Mouse (Mus musculus) cerebellum, postnatal 4 days (tissue): Measurements from ENCODE around the gene Dync1i2.

Experiments used
- DNase-seq, 2 experiments: peaks; one replicate each; pipeline ENCODE4 v3.0.0; 2022; ENCODE audit warnings: low spot score in 2 of 2, mixed read lengths in 1 of 2

The Dync1i2 gene

GRCm38 (mm10) chr2:71270085-71270484, 58.6 kb downstream of the Dync1i2 start:
- DNase-seq = no peak

DNA sequence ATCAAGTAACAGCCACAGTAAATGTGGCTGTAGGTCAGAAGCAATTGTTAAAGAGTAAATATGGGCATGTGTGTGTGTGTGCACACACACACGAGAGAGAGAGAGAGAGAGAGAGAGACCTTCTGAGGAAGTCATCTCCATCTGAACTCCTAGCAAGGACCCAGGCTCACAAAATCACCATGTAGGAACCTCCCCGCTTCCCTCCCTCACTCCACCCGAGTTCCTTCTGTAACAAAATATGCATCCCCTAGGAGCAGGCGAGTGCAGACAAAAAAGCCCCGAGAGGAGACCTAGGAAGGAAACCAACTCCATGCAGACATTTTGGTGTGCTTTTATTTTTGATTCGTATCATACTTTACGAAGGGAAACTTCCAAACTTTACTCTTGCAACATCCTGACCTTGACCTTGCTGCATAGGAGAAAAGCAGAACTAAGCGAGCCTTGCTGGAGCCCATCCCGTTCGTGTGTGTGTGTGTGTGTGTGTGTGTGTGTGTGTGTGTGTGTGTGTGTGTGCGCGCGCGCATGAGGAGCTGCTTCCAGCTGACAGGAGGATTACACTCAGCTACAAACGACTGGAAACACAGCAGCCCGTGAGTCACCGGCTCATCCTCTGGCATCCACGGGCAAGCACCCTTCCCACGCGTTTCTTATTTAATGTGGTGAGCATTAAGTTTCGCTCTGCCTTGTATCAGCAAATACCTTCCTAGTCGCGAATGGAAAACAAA, 62.6 kb downstream of the Dync1i2 start:
- DNase-seq = no peak

DNA sequence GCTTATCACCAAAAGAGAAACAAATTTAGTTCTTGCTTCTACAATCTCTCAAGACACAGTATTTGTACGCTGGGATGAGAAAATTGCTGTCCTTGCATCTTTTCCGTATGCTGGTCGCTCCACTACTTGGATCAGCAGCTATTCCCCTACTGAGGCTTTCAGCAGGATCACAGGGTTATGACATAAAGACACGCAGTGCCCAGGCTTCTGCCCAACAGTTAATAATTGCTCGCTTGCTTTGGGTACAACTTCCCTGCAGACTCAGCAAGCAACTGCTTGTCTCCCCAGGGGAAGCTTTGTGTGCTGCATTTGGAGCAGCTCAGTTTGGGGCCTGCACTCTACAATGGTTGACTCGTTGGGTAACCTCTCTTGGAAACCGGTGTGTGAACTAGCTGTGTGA, 64.2 kb downstream of the Dync1i2 start:
- no peak for DNase-seq

DNA sequence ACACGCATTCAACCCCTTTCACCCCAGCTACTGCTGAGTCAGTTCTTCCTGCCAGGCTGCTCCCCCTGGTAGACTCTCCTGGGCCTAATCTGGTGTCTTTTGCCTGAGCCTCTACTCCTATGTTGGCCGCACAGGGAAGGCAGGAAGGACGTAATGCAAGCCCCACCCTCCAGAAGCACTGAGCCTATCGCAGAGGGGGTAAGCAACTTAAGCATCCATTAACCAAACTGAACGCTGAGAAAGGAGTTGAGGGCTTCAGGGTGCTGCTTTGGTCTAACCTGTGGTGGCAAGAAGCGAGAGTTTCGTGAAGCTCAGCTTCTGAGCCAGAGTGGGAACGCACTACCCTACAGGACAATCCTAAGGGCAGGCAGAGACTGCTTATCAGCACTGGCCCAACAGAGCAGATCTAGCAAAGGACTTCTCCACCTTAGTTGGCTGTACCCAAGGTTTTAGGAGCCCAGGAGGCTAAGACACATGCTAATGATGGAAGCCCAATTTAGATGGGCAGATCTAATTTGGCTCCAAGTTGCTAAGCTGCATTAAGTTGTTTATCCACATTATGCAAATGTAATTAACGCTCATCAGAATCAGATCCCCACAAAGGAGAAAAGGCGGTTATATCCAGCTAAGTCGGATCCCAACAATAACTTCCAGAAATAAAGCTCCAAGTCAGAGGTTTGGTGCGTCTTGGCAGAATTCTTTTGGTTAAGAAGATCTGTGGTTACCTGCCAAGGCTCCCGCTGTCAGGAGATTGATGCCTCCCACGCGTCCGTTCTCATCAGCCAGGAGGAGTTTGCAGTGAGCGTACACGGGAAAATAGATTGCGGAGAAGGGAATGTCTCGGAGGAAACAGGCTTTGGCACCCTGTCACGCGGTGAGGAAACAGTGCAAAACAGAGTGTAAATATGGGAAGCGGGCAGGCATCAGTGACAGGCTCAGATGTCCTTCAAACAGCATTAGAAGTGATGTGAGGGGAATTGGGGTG, 67.6 kb downstream of the Dync1i2 start:
- peak in 1 of 2 experiments; percentile 19 for DNase-seq

DNA sequence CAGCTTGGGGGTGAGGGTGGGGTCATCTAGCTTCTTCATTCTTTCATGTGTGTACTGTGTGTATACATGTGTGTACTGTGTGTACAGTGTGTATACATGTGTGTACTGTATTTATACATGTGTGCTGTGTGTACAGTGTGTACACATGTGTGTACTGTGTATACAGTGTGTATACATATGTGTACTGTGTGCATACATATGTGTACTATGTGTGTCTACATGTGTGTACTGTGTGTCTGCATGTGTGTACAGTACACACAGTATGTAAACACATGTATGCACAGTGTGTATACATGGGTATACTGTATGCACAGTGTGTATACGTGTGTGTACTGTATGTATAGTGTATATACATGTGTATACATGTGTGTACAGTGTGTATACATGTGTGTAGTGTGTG, 70.5 kb downstream of the Dync1i2 start:
- no peak for DNase-seq

GRCm38 (mm10) chr2:71290107-71290775, 78.7 kb downstream of the Dync1i2 start:
- no peak for DNase-seq

DNA sequence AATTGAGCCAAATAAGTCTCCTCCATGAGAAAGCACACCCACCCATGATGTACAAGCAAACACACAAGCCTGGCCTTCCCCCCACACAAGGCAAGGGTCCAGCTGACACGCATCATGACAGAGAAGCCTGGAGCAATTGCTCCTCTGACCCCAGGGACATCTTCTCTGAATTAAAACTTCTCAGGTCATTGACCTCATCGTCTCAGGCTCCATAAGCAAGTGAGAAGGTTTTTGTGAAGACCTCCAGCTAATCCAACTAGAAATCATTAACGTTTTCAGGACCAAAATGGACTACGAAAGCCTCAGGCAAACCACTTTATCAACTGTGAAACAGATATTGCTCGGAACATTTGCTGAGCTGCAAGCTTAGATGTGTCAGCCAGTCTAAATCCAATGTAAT, 80.1 kb downstream of the Dync1i2 start:
- no peak for DNase-seq

DNA sequence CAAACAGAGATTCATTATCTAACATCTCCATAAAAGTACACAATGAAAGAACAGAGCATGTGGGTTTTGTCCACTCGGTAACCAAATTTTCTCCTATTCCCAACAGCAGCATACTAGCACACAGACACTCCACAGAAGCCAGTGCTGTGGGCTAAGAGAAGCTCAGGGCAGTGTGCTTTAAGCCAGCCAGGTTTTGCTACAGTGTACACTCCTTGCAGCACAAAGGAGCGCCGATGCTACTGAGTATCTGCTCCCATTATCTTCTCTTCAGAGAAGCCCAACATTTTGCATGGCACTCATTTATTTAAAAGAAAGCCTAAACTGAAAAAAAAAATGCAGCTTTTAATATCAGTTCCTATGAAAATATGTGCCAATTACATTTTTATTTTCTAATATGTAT, 82.5 kb downstream of the Dync1i2 start:
- no peak for DNase-seq

DNA sequence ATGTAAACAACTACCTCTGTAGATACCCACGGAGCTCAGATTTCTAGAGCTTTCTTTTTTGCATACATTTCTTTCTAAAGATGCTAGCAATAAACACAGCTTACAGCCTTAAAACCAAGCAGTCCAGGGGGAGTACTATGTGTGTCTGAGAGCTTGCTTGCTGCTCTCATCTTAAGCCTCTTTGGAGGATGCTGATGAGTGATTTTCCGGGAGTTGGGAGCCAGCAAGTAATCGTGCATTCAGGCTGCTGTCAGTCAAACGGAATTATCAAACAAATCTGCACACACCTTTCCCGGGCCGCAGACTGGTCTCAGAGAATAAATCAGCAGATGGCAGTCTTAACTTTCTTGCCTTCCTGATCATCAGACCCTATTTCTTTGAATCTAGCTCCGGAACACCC, 83.0 kb downstream of the Dync1i2 start:
- DNase-seq = no peak

GRCm38 (mm10) chr2:71295844-71296243, 84.3 kb downstream of the Dync1i2 start:
- no peak for DNase-seq

DNA sequence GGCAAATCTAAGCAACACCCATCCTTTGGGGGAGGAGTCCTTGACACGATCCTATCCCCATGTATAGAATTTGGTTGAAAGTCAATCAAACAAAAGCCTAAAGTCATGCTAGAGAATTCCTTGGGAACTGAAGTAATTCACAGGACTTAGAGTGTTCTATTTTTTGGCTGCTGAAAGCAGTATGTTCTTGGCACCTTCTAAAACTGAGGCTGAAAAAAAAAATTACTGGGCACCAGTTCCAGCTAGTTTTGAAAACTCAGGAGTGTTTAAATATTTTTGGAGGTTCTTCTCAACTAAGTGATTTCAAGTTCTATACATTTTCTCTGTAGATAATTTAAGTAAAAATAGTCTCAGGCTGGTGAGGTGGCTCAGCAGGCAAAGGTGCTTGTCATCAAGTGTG, 86.0 kb downstream of the Dync1i2 start:
- no peak for DNase-seq

GRCm38 (mm10) chr2:71298729-71299128, 87.2 kb downstream of the Dync1i2 start:
- no peak for DNase-seq

- DNase-seq = no peak
Observed at GRCm38 (mm10) chr2:71302156-71302663, 90.7 kb downstream of the Dync1i2 start.

GRCm38 (mm10) chr2:71303221-71303620, 91.7 kb downstream of the Dync1i2 start:
- peak in 1 of 2 experiments; percentile 39 for DNase-seq

DNA sequence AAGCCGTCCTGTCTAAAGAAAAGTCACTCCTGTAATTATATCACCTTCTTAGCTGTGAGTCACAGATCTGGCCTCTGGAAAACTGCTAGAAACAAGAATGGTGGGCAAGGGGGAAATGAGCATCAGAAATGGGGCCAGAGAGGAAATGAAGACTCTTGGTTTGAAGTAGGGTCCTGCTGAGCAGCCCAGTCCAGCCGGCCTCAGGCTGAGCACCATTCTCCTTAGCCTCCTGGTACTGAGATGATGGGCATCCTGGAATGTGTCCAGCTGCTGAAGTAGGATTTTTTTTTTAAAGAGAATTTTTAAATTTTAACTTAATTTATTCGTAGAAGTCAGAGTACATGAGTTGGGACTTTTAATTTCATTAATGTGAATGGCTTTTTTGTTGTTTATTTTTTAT, 93.3 kb downstream of the Dync1i2 start:
- DNase-seq = peak in 1 of 2 experiments; percentile 24

- DNase-seq = no peak
Observed at GRCm38 (mm10) chr2:71306357-71306756, 94.9 kb downstream of the Dync1i2 start.

GRCm38 (mm10) chr2:71309726-71310125, 98.2 kb downstream of the Dync1i2 start:
- DNase-seq = no peak

DNA sequence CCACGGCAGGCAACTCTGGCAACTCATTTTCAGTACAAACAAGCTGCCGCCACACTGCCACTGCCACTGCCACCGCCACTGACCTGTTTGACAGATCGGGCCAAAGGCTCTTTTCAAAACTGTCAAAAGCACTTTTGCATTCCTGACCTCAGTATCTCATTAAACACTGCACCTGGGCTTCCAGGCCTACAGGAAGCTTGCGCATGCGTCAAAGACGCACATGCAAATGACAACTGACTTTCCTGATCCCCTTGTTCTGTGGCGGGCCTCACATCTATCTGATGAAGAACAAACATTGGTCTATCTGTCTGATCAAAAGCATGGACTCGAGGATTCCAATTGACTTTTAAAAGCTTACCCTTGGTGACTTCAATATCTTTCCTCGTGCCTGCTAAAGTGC, 100.6 kb downstream of the Dync1i2 start:
- DNase-seq = no peak
